Mouse (Mus musculus) stomach, postnatal 0 days (tissue): ENCODE results near the gene Chit1.

ENCODE experiments used
- CTCF ChIP-seq: IDR thresholded peaks from 2 replicates; pipeline ENCODE4 v1.5.1; 2016; ENCODE audit warnings: antibody characterized with exemption, low read depth, mild to moderate bottlenecking, moderate library complexity
- EP300 ChIP-seq: optimal IDR thresholded peaks from 2 replicates; pipeline ENCODE3; 2016; ENCODE audit warnings: antibody characterized with exemption

DNA sequence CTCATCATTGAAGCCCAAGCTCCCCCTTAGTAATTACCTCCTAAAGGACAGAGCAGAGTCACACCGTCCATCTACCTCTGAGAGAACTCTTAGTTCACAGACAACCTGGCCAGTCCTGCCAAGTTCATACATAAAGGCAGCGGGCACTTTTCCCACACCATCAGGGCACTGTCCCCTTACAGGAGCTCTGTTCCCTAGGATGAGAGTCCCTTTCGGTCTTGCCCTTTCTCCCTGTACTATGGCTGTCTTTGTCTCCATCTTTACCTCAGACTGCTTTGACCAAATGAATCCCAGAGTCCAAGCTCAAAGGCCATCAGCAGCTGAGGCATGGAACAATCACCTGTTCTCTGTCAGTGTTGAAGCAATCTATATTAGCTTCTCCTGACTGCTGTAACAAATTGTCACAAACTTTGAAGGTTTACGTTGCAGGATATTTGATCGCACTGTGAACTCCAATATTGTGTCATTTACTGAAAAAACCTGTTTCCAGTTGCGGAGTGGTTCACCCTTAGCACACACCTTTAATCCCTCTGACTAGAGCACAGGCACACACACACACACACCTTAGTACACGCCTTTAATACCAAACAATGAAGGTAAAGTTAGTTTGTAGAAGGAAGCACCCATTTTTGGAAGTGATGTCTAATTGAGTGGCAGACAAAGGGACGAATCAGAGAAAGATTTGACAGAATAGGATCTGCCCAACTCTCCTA, 58.1 kb downstream of the Chit1 start:
- TF ChIP-seq CTCF, result no peak
- TF ChIP-seq EP300, result no peak
